Mouse (Mus musculus) fat pad, adult 2 months (tissue): ENCODE measurements around the gene Elovl6.

Experiments used
- DNase-seq: peaks from one replicate; pipeline ENCODE4 v3.0.0-alpha.2; 2011; ENCODE audit warnings: low read depth, low spot score; ENCODE audit errors: extremely low read depth

Elovl6 gene

DNA sequence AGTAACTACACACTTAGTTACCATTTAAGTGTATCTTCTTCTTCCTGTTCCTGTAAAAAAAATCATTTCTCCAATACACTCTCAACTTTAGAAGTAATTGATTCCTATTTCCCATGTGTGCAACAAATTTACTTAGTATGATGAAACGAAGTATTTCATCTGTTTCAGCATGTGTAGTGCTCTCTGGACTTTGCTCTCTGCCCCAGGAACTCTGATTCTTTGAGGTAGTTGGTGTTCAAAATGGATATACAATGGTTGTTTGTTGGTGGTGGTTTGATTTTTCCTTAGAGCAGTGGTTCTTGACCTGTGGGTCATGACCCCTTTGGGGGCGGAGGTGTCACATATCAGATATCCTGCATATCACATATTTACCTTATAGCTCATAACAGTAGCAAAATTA is 32.7 kb downstream of the Elovl6 start:
- no peak for DNase-seq

DNA sequence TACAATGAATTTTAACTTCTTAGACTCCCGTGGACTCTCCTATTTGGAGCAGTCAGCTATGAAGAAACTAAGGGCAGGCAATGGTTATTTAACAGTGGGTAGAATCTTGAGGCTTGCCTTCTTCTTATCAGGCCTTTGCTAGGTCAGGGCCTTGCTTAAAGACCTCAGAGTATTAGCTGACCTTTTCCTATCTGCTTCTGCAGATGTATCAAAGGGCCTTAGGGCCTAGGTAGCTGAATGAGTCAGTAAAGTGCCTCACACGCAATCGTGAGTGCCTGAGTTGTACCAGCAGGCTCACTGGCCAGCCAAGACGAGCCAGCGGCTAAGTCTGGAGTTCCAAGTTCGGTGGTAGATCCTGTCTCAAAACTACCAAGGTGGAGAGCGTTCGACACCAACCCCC is 33.3 kb downstream of the Elovl6 start:
- no peak for DNase-seq

DNA sequence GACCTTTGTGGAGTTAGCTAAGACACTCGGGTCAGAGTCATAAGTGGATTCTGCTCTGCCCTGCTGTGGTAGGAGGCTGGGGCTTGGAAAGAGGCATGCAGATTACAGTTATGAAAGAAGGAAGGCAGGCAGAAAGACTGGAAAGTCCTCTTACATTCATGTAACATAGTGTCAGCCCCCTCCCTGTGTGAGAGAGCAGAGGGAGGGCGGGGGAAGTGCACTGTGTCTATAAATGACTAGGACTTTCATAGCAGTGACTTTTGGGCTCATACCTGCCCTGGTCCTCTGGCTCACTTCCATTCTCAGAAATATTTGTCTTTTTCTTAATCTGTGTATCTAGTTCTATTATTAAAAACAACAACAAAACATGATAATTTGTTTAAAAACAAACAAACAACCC is 33.9 kb downstream of the Elovl6 start:
- DNase-seq, result no peak

DNA sequence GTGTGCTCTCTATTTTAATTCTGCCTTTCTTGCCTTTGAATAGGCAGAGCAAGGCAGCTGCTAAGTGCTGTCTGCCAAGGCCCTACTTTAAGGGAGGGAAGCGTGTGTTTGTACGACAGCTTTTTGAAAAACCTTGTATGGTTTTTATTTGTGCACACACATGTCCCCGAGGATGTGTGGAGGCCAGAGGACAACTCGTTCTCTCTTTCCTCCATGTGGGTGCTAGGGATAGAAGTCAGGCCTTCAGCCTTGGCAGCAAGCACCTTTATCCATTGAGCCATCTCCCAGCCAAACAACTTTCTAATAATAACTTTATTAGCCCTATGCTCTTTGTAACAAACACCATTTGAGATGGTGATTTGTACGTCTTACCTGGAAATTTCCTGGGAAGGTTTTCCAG is 34.7 kb downstream of the Elovl6 start:
- no peak for DNase-seq

DNA sequence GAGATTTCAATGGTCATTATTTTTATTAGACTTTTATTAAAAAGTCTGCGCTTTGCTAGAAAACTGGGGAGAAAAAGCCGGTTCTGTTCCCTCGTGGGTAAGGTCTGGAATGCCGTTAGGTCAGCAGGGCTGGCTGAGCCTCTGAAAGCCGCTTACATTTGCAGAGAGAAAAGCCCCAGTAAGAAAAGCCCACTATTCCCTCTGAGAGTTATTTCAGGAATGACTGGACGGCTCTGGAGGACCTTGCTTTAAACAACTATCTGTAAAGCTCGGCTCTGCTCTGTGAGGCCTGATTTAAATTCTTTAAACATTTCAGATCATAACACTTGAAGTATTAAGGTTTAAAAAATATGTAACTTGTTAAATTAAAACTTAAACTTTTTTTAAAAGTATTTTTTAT is 36.4 kb downstream of the Elovl6 start:
- DNase-seq, result no peak

DNA sequence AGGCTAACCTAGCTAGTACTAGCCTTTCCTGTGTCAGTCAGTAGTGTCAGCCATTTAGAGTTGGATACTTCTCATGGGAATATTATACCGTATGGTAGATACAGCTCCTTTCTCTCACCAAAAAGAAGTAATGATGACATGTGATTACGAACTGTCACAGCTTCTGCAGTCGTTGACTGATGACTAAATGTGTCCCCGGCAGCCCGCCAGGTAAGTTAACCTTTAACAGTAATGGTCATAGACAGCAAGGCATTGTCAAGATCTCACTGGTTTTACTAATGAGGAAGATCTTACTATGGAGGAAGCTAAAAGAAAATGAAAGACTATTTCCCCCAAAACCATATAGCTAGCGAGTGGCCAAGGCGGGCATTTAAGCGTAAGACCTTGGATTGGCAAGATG is 38.8 kb downstream of the Elovl6 start:
- DNase-seq, result no peak

DNA sequence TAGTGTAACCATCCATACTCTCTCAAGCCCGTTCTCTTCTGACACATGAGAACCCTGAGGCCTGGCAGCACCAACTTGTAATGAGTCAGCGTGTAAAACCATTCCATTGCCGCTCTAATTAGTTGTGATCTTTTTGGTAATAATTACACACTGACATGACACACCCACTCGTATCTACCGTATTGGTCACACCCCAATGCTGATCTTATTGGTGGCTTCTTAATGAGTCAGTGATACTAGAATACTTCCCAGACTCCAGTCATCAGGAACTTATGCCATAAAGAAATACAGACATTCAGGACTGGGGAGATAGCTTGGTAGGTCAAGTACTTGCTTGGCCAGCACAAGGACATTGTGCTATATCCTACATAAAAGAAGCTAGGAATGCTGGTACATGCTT is 39.5 kb downstream of the Elovl6 start:
- DNase-seq, result no peak

DNA sequence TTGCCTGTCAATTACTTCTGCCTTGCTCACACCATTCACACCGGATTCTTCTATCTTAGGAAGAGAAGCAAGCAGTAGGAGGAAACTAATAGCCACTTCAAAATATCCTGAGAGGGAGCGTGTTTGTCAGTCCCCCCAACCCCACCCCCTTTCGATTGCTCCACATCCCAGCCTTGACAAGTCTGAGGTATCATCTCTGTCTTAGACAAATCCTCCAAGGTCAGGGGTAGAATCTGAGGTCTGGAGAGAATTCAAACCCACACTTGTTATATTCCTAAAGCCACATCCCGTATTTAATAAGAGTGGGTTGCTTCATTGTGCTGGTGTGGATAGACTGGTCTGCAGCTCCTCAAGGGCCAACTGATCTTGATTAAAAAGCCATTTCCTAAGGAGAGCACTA is 40.8 kb downstream of the Elovl6 start:
- DNase-seq, result no peak

DNA sequence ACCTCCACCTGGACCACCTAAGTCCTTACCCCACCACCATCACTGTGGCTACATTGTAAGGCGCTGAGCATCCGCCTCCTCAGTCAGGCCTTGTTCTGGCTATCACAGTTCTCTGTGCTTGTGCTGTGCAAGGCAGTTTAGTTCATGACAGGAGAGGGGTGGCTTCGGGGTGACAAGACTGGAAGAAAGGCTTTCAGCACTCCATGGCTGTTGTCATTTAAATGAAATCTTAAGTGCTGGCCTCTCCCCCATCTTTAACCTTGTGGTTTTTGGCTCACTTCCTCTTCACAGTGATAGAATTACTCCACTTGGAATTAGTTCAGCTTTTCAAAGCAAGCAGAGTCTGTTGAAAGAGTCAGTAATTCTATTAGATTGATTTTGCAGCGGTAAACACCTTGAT is 41.5 kb downstream of the Elovl6 start:
- no peak for DNase-seq

DNA sequence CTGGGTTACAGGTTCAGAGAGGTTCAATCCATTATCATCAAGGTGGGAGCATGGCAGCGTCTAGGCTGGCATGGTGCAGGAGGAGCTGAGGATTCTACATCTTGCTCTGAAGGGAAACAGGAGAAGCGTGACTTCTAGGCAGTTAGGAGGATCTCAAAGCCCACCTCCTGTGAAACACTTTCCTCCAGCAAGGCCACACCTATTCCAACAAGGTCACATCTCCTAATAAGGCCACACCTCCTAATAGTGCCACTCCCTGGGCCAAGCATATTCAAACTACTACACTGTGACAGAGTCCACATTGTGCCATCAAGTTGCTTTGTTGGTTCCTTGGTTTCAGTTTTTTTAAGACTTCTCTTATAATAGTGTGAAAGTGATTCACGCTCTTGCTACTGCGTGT is 42.9 kb downstream of the Elovl6 start:
- no peak for DNase-seq

DNA sequence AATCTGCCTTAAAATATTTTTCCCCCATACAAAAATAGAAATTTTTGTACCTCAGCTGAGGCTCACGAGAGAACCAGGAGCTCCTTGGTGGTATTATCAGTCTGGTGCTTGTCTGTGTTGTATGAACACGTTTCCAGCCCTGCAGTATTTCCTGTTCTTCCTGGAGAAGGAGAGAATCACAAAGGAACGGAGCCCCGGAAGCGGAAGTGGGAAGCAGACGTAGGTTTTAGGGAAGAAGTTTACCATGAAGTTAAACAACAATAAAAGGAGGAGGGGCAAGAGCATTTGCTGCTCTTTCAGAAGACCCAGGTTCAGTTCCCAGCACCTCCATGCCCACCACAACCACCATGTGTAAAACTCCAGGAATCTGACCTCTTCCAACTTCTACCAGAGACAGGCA is 44.4 kb downstream of the Elovl6 start:
- no peak for DNase-seq

DNA sequence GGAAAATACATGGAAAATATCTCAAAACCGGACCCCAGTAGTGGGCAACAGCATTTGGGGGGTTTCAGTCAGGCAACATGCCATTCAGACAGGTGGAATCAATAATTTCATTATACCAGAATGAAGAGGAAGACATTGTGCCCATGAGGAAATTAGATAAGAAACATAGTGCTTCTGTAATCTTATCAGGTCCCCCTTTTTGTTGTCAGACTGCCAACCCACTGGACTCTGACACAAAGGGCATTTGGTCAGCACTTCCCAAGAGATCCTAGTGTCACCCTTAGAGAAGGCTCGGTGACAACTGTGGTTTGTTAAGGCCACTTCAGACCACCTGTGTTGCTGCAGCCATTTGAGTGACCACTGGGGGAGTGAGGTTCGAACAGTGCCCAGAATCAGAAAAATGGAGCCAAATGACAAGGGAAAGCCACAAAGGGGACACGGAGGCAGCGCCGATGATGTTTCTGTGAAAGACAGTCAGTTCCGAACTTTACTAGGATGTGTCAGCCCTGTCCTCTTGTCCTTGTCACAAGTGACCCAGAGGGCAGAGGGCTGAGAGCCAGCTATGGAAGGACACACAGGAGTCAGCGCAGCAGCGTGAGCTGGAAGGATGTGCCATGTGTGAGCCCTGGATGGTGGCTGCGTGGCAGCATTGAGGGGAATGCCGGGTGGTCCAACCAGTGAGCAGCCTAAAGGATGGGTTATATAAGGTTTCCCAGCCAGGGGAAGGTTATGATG is 46.8 kb downstream of the Elovl6 start:
- no peak for DNase-seq

DNA sequence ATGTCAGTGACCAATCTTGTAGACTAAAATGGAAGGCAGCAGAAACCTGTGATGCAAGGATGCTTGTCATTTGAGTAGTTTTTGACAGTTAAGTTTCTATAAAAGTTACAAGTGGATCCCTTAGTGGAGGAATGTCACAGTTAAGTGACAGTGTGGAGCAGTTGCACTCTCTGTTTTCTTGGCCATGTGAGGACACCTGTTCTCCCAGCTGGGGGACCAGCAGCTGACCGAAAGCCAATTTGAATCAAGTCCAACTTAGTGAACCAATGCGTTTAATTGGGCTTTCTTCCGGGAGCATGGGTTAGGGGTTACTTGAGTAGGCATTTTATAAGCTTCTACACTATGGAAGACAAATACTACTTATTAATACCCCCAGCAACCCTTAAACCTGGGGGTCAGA is 48.9 kb downstream of the Elovl6 start:
- DNase-seq, result no peak

DNA sequence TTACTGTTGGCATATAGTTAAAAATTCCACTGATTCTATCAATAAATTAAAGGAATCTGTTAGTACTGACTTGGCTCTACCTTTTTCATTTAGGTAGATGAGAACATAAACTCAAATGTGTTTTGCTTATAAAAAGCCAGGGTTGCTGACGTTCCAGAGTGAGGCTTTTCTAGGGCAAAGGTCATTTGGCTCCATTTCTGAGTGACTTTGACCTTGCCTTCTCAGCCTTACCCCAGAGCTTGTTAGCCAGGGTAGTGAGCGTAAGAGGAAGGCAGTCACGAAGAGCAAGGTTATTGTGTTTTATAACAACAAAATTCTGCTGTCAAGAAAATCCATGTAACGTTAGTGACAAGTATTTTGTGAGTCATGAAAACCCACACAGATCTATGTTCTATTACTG is 50.3 kb downstream of the Elovl6 start:
- DNase-seq, result no peak

DNA sequence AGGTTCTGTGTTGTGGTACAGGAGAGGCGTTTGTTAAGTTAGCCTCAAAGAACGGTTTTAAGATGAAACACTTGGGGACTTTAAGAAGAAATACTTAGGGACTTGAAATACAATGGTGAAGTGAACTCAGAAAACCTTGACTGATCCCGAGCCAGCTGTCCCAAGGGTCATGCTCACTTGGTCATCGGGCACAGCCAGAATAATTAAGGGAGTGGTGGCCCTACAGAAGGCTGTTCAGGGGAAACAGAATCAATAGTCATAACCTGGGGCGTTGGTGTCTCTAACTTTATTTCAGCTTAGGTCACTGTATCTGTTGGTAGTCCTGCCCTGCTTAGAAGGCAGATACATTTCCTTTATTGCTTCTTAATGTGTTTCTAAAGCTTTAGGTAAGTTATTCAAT is 51.1 kb downstream of the Elovl6 start:
- no peak for DNase-seq

DNA sequence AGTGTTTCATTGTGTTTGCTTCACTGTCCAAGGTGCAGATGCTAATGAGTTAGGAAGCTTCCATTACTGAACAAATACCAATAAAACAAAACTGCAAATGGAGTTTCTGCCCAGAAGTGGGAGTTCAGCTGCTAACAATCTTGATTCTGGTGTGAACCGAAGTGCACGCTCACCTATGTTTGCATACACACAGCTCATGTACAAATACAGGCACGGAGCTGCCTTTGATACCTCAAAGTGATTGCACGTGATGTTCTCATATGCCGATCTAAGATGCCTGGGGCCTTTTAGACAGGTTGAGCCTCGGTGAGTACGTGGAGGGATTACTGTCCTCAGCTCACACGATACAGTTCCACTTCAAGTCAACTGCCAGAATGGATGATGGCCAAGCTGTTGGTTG is 55.8 kb downstream of the Elovl6 start:
- DNase-seq, result no peak

DNA sequence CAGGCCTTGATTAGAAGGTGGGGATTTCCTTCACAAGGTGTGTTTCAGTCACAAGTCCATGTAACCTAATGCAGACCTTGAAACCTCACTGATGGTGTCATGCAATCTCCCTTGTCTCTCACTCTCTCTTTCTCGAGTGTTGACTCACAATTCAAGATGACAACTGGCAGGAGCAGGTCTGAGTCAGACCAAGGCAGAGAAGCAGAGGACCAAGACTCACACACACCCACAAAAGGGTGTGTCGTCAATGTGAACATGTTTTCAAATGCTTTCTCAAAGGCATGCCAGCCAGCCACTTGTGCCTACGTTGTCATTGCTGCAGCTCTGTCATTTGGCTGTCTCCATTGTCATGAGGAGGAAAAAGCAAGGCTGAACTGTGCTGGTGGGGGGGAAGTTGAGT is 56.6 kb downstream of the Elovl6 start:
- peak; percentile 25 for DNase-seq

DNA sequence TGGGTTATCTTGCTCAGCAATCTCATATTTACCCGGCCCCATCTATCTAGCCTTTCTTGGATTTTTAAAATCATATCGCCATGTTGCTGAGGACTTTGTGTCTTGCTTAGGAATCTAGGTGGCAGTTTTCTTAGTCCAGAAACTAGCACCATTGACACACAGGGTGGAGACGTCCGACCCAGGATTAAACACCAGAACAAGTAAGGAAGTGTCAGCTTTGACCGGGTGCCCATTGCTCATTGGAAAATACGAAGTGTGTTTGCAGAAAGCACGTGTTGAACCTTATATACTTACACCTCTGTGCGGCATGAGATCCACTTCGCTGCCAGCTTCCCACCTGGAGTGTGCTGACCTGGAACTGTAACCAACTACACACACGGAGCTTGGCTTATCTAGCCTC is 57.5 kb downstream of the Elovl6 start:
- DNase-seq, result no peak

DNA sequence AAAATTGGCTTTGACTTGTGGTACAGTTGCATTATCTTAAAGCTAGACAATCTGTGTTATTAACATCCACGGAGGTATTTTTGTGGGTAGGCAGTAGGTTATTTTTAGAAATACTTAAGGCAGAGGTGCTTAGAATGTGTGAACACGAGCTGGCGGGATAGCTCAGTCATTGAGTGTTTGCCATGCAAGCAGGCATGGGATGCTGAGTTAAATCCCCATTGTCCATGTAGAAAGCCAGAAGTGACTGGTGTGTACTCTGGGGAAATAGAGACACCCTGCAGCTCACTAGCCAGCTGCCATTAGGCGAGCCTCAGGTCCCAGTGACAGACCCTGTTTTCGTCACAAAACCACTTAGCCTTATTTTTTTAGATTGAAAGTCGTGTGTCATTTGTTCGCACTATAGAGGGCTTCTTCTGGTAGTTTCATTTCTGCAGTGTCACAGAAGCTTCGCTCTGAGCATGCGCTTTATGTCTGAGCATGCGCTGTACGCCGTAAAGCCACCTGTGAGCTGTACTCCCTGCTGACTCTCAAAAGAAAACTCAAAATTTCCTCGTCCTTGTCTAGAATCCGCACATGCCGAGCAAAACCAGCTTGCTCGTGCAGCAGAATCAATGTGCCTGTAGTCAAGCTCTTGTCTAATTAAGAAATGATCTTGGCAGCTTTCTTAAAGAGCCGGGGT is 58.5 kb downstream of the Elovl6 start:
- DNase-seq, result no peak

DNA sequence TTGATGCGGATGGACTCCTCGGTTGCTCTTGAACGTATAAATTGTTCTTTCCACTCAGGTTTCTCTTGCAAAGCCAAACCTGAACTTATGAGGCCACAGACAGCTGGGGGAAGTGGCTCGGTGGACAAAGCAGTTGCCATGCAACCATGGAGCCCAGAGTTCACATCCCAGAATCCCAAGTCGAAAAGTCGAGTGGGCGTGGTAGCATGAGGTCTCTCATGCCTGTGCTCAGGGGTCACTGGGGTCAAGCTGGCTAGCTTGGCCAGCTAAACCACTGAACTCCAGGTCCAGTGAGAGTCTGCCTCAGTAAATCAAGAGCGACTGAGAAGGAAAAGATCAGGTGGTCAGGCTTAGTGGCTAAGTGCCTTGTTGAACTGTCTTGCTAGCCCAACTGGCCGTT is 59.1 kb downstream of the Elovl6 start:
- DNase-seq, result no peak

DNA sequence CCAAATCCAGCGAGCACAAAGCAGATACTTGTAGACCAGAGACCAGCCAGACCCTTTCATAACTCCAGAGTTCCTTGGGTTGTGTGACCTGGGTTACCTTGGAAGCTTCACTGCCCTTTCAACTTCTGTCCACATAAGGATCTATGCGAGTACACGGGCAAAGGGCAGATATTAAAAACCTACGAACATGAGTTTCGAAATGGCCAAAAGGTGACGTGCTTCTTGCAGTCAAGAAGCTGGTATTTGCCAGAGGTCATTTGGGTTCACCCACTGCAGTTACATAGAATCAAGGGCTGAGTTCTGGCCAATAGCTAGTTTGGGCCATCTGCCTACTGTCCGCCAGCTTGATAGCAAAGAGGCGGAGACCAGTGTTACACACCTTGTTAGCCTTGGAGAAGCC is 59.6 kb downstream of the Elovl6 start:
- DNase-seq, result peak; percentile 34

DNA sequence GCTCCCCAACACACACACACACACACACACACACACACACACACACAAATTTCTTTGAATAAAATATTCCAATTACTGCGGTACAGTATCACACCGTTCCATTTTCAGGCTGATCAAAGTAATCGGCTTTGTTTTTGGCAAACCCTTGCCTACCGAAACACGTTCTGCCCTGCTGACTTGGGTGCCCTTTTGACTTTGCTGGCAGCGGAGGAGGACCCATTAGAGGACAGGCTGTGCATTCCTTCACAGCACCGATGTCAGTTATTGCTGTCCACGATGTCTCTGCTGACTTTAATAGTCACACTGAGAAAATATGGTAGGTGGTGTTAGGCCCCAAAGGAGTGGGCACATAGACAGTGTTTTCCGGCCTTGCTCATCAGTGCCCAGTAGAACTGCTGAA is 60.8 kb downstream of the Elovl6 start:
- DNase-seq, result no peak

DNA sequence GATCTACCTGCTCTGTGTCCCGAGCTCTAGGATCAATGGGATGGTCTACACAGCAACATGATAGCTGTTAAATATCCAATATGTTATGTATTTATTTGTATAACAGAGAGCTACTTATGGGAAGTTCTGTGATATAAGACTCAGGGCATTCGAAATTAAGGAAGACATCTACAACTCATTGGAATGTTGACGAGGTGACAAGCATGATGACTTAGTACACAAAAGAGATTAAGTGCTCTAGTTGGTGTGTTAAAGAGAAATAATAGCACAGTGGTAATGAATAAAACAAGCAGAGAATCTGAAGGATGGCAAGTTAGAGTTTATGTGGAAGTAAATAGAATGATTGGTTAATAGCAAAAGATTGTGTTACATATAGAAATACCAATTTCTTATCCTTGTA is 61.6 kb downstream of the Elovl6 start:
- no peak for DNase-seq
